19 mouse cellular contexts compared by ENCODE assay signal in the genomic region with DNA sequence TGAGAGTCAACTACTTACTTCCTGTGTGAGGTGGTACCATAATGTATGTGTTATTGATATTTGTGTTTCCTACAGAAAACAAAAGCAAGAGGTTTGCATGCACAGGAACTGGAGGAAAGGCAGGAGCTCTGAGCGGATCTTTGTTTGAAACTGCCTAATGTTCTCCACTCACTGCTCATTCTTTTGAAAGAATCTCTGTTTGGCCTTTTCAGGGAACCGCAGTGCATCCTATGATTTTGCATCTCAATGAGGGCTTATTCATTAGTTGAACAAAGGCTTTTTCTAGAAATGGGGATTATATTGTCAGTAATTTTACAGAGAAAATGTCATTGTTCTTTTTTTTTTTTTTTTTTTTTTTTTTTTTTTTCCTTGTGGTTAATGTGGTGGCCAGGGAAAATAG. TPM values are rescaled to one million over a fixed set of nuclear protein-coding genes. Genes with fewer than 3 reads are reported as not detected.
DNase-seq lines count a peak whose midpoint lies in the region; ATAC-seq lines count a peak whose summit lies in the region.
"Had no signal": no experiment of that assay in that cellular context is flagged by ENCODE, and none has a peak within 500 bp of the region (broad histone marks: within the 10 kb centered on the region; RNA-seq: fewer than 3 reads in every experiment).

No protein-coding gene starts in this region.

- H3K4me3 ChIP-seq in forebrain, embryonic 15.5 days, result no peak overlapping the region
- no peak overlapping the region for H3K4me3 ChIP-seq in forebrain, embryonic 11.5 days (ENCODE audit: low read depth, low read length)
- H3K4me3 ChIP-seq: lung, embryonic 15.5 days had no signal

- H3K36me3 ChIP-seq in forebrain, embryonic 15.5 days, result no peaks in the 10 kb centered on the region
- H3K36me3 ChIP-seq in forebrain, embryonic 11.5 days (ENCODE audit: control insufficient read depth, insufficient read depth, low read length), result no peaks in the 10 kb centered on the region
- H3K36me3 ChIP-seq: lung, embryonic 15.5 days had no signal

- peaks cover 7% of the 10 kb centered on the region; the same call in 1 of the 2 replicates for H3K4me1 ChIP-seq in forebrain, embryonic 15.5 days
- H3K4me1 ChIP-seq in forebrain, embryonic 11.5 days (replicated peaks; ENCODE audit: control insufficient read depth, insufficient read depth, low read length), result no peaks in the 10 kb centered on the region
- H3K4me1 ChIP-seq: lung, embryonic 15.5 days had no signal

- H3K9ac ChIP-seq in forebrain, embryonic 15.5 days (replicated peaks), result no peak overlapping the region
- no peak overlapping the region for H3K9ac ChIP-seq in forebrain, embryonic 11.5 days (ENCODE audit: low read length)
- H3K9ac ChIP-seq: lung, embryonic 15.5 days had no signal

- no peaks in the 10 kb centered on the region for H3K27me3 ChIP-seq in forebrain, embryonic 15.5 days
- no peaks in the 10 kb centered on the region for H3K27me3 ChIP-seq in forebrain, embryonic 11.5 days (ENCODE audit: control insufficient read depth, insufficient read depth, low read length)
- H3K27me3 ChIP-seq: lung, embryonic 15.5 days had no signal

- H3K27ac ChIP-seq in forebrain, embryonic 15.5 days (replicated peaks), result peak overlapping the region; percentile 62; the same call in 1 of the 2 replicates
- H3K27ac ChIP-seq in forebrain, embryonic 11.5 days (ENCODE audit: low read depth, low read length), result no peak overlapping the region
- H3K27ac ChIP-seq: kidney, postnatal 0 days; lung, embryonic 15.5 days had no signal

- intact Hi-C loops in left cerebral cortex, postnatal 10 days (cut with DNase I), result no loop called here

- H3K9me3 ChIP-seq in forebrain, embryonic 15.5 days, result no peaks in the 10 kb centered on the region
- no peaks in the 10 kb centered on the region for H3K9me3 ChIP-seq in forebrain, embryonic 11.5 days (ENCODE audit: control insufficient read depth, low read length)
- H3K9me3 ChIP-seq: G1E; lung, embryonic 15.5 days had no signal

- no peak for DNase-seq in forebrain, embryonic 11.5 days (ENCODE audit: low spot score)
- peak; percentile 23 for DNase-seq in left cerebral cortex, adult 11 months (ENCODE audit: low spot score)
- no peak for DNase-seq in left cerebral cortex, postnatal 10 days (ENCODE audit: extremely low spot score in 1 of 2, low spot score in 2 of 2)
- DNase-seq in right cerebral cortex, adult 18-20 months, result peak; percentile 17
- DNase-seq in right cerebral cortex, adult 2 months (ENCODE audit: low spot score in 2 of 2), result no peak
- no peak for DNase-seq in adrenal gland, adult (ENCODE audit: inconsistent age in 2 of 2, low spot score in 1 of 2)
- no peak for DNase-seq in cerebellum, postnatal 14 days
- DNase-seq: B cell, adult 2 months; cerebellum, adult 11-12 months; heart, adult 18-20 months; heart, postnatal 14 days; right cerebral cortex, postnatal 14 days; thymus, adult 18-20 months had no signal

- ATAC-seq in forebrain, embryonic 15.5 days (replicated peaks), result no peak
- no peak for ATAC-seq in forebrain, embryonic 11.5 days (replicated peaks; ENCODE audit: low FRiP score)
- ATAC-seq: intestine, embryonic 16.5 days had no signal

- 5% methylated on average over 2 of the region's 2 CpGs for WGBS in forebrain, embryonic 15.5 days
- 7% methylated on average over 2 of the region's 2 CpGs for WGBS in forebrain, embryonic 11.5 days

- no peak overlapping the region for H3K4me2 ChIP-seq in forebrain, embryonic 15.5 days (replicated peaks)
- H3K4me2 ChIP-seq in forebrain, embryonic 11.5 days (ENCODE audit: low read depth, low read length, severe bottlenecking), result no peak overlapping the region
- H3K4me2 ChIP-seq: liver, embryonic 11.5 days; lung, embryonic 15.5 days had no signal

RNA-seq across cellular contexts. Expression of a gene that starts 50.7 kb away (rescaled TPM):
- polyA plus RNA-seq in forebrain, embryonic 15.5 days (2015; fragmentation: Nextera tagmentation; extraction: Ambion mirVana), result 61.3 and 63.7 TPM in 2 replicates
- 56.5 and 61.4 TPM in 2 replicates for polyA plus RNA-seq in forebrain, embryonic 11.5 days (2014; fragmentation: Nextera tagmentation; extraction: Ambion mirVana)
- total RNA-seq in left cerebral cortex, postnatal 10 days (2021), result 10 to 100 TPM; 83.8 to 86.3 TPM

Comparison
In these comparisons a context has a peak if more than half of its experiments do, and no peak if none do; other contexts are left out.
1. DNase-seq: peak in left cerebral cortex, adult 11 months (single experiment) and right cerebral cortex, adult 18-20 months (single experiment); none in forebrain, embryonic 11.5 days (single experiment), left cerebral cortex, postnatal 10 days (0 of 2), right cerebral cortex, adult 2 months (0 of 2), adrenal gland, adult (0 of 2) and cerebellum, postnatal 14 days (0 of 2).